Mouse (Mus musculus): ENCODE measurements around the gene Lemd1. TPM values are rescaled to one million over a fixed set of nuclear protein-coding genes. Genes with fewer than 3 reads are reported as not detected.

Gene Lemd1
- total and polyA plus RNA-seq, 3 experiments, result not detected

GRCm38 (mm10) chr1:132308674-132309073 is 117.4 kb downstream of the Lemd1 start:
- H3K4me3 ChIP-seq (replicated peaks in 1 of 3; ENCODE audit: low read depth in 2 of 3, low read length in 2 of 3, poor library complexity in 1 of 3), result no peak overlapping the region
- H3K4me1 ChIP-seq (ENCODE audit: control insufficient read depth in 1 of 2, insufficient read depth in 2 of 2), result peaks cover 0 to 23% of the 10 kb centered on the region in 2 experiments
- no peak overlapping the region for H3K4me2 ChIP-seq (ENCODE audit: insufficient read depth, low read depth, poor library complexity, severe bottlenecking)
- H3K36me3 ChIP-seq (replicated peaks in 1 of 2; ENCODE audit: control insufficient read depth in 1 of 2, insufficient read depth in 1 of 2, low read length in 1 of 2), result no peaks in the 10 kb centered on the region
- H3K9me3 ChIP-seq (replicated peaks; ENCODE audit: low read length), result no peaks in the 10 kb centered on the region
- H3K27ac ChIP-seq (ENCODE audit: insufficient read depth, low read depth), result no peak overlapping the region
- TF ChIP-seq CTCF (conservative IDR thresholded peaks at IDR 0.05 in 1 of 2, IDR thresholded peaks at IDR 0.05 in 1 of 2; ENCODE audit: low read depth in 2 of 2, low read length in 2 of 2) (no peak), HCFC1 (IDR thresholded peaks at IDR 0.05; ENCODE audit: low read depth, low read length) (no peak), MEF2A (IDR thresholded peaks at IDR 0.05; ENCODE audit: borderline replicate concordance, low read depth, low read length) (no peak), CHD2 (IDR thresholded peaks at IDR 0.05; ENCODE audit: low read length) (no peak), GABPA (IDR thresholded peaks at IDR 0.05; ENCODE audit: insufficient replicate concordance, low read depth, low read length) (no peak), PAX5 (IDR thresholded peaks at IDR 0.05; ENCODE audit: low read length) (no peak), IRF4 (IDR thresholded peaks at IDR 0.05; ENCODE audit: low read depth, low read length) (no peak), MAFK (IDR thresholded peaks at IDR 0.05; ENCODE audit: insufficient replicate concordance, low read length) (no peak), CHD1 (IDR thresholded peaks at IDR 0.05; ENCODE audit: low read depth, low read length) (no peak), ZC3H11A (IDR thresholded peaks at IDR 0.05; ENCODE audit: low read depth, low read length) (no peak), KAT2A (IDR thresholded peaks at IDR 0.05; ENCODE audit: insufficient replicate concordance, low read length) (no peak), POLR2AphosphoS2 (IDR thresholded peaks at IDR 0.05; ENCODE audit: low read depth, low read length) (no peak), BHLHE40 (IDR thresholded peaks at IDR 0.05; ENCODE audit: low read depth, low read length) (no peak), ZMIZ1 (IDR thresholded peaks at IDR 0.05; ENCODE audit: low read depth, low read length) (no peak), USF2 (conservative IDR thresholded peaks at IDR 0.05; ENCODE audit: low read depth, low read length) (no peak), JUN (IDR thresholded peaks at IDR 0.05; ENCODE audit: insufficient read depth, low read depth, low read length) (no peak), USF1 (IDR thresholded peaks at IDR 0.05; ENCODE audit: low read depth, low read length) (no peak), E2F4 (IDR thresholded peaks at IDR 0.05; ENCODE audit: insufficient replicate concordance, low read depth, low read length) (no peak), RCOR1 (conservative IDR thresholded peaks at IDR 0.05; ENCODE audit: low read depth, low read length) (no peak), EP300 (IDR thresholded peaks at IDR 0.05; ENCODE audit: low read length) (no peak)
- DNase-seq (ENCODE audit: extremely low read depth), result no peak
- H3K27me3 ChIP-seq (replicated peaks), result peaks cover 44% of the 10 kb centered on the region
- no peaks in the 10 kb centered on the region for H3K79me2 ChIP-seq (replicated peaks; ENCODE audit: control insufficient read depth, extremely low read depth, insufficient read depth, poor library complexity, severe bottlenecking)
- in situ Hi-C loops (cut with MboI; ENCODE audit: low pct_ligation_motif_present, low pct_unique_long_range_greater_than_20kb, low sequenced_read_pairs) (loop anchor here (10.0 kb wide), 1 partner anchor 54 kb away; no protein-coding TSS in a partner anchor), dilution Hi-C loops (cut with MboI; ENCODE audit: extremely low pct_ligation_motif_present, extremely low pct_unique_long_range_greater_than_20kb, low sequenced_read_pairs) (no loop called here)
- no peak overlapping the region for H3K9ac ChIP-seq (ENCODE audit: insufficient read depth, low read depth)

Other genes with a start within 250 kb of the Lemd1 start
- gene Slc45a3, start 228.5 kb upstream of the Lemd1 start, total RNA-seq (2012; rRNA removed), result 0.47 and 0.55 TPM in 2 replicates
- gene Slc45a3, start 228.5 kb upstream of the Lemd1 start, total RNA-seq (2014; rRNA removed), result 0.11 and 0.16 TPM in 2 replicates
- 0.15 and 0.20 TPM in 2 replicates for gene Slc45a3, start 228.5 kb upstream of the Lemd1 start, polyA plus RNA-seq (2012; ENCODE audit: insufficient read length, low read depth)
- gene Elk4, start 183.8 kb upstream of the Lemd1 start, total RNA-seq (2012; rRNA removed), result 18.9 and 21.0 TPM in 2 replicates
- gene Elk4, start 183.8 kb upstream of the Lemd1 start, total RNA-seq (2014; rRNA removed), result 12.8 and 16.8 TPM in 2 replicates
- gene Elk4, start 183.8 kb upstream of the Lemd1 start, polyA plus RNA-seq (2012; ENCODE audit: insufficient read length, low read depth), result 16.1 and 17.4 TPM in 2 replicates
- 5.2 and 5.6 TPM in 2 replicates for gene Mfsd4a, start 123.4 kb upstream of the Lemd1 start, total RNA-seq (2012; rRNA removed)
- 0.81 and 1.4 TPM in 2 replicates for gene Mfsd4a, start 123.4 kb upstream of the Lemd1 start, total RNA-seq (2014; rRNA removed)
- gene Mfsd4a, start 123.4 kb upstream of the Lemd1 start, polyA plus RNA-seq (2012; ENCODE audit: insufficient read length, low read depth), result 11.8 and 13.0 TPM in 2 replicates
- 1.0 and 2.5 TPM in 2 replicates for gene Cdk18, start 51.7 kb upstream of the Lemd1 start, total RNA-seq (2012; rRNA removed)
- 0.32 TPM in 1 of 2 replicates, not detected in the other for gene Cdk18, start 51.7 kb upstream of the Lemd1 start, total RNA-seq (2014; rRNA removed)
- 1.1 and 1.3 TPM in 2 replicates for gene Cdk18, start 51.7 kb upstream of the Lemd1 start, polyA plus RNA-seq (2012; ENCODE audit: insufficient read length, low read depth)
- not detected in 2 replicates for gene AC124108.1, start within 50 bp of the Lemd1 start, total RNA-seq (2012; rRNA removed)
- gene AC124108.1, start within 50 bp of the Lemd1 start, total RNA-seq (2014; rRNA removed), result not detected in 2 replicates
- not detected in 2 replicates for gene AC124108.1, start within 50 bp of the Lemd1 start, polyA plus RNA-seq (2012; ENCODE audit: insufficient read length, low read depth)
- not detected in 2 replicates for gene Gm10188, start 38.3 kb downstream of the Lemd1 start, total RNA-seq (2012; rRNA removed)
- not detected in 2 replicates for gene Gm10188, start 38.3 kb downstream of the Lemd1 start, total RNA-seq (2014; rRNA removed)
- not detected in 2 replicates for gene Gm10188, start 38.3 kb downstream of the Lemd1 start, polyA plus RNA-seq (2012; ENCODE audit: insufficient read length, low read depth)
- gene Klhdc8a, start 107.2 kb downstream of the Lemd1 start, total RNA-seq (2012; rRNA removed), result not detected in 2 replicates
- not detected in 2 replicates for gene Klhdc8a, start 107.2 kb downstream of the Lemd1 start, total RNA-seq (2014; rRNA removed)
- not detected in 2 replicates for gene Klhdc8a, start 107.2 kb downstream of the Lemd1 start, polyA plus RNA-seq (2012; ENCODE audit: insufficient read length, low read depth)
- gene Nuak2, start 124.7 kb downstream of the Lemd1 start, total RNA-seq (2012; rRNA removed), result 0.25 and 0.30 TPM in 2 replicates
- not detected in 2 replicates for gene Nuak2, start 124.7 kb downstream of the Lemd1 start, total RNA-seq (2014; rRNA removed)
- gene Nuak2, start 124.7 kb downstream of the Lemd1 start, polyA plus RNA-seq (2012; ENCODE audit: insufficient read length, low read depth), result not detected in 2 replicates
- gene Tmcc2, start 199.8 kb downstream of the Lemd1 start, total RNA-seq (2012; rRNA removed), result 0.21 and 0.34 TPM in 2 replicates
- gene Tmcc2, start 199.8 kb downstream of the Lemd1 start, total RNA-seq (2014; rRNA removed), result not detected in 2 replicates
- 0.14 and 0.37 TPM in 2 replicates for gene Tmcc2, start 199.8 kb downstream of the Lemd1 start, polyA plus RNA-seq (2012; ENCODE audit: insufficient read length, low read depth)
- gene Dstyk, start 226.1 kb downstream of the Lemd1 start, total RNA-seq (2012; rRNA removed), result 0.21 and 0.25 TPM in 2 replicates
- gene Dstyk, start 226.1 kb downstream of the Lemd1 start, total RNA-seq (2014; rRNA removed), result 0.12 and 0.19 TPM in 2 replicates
- 0.59 and 0.72 TPM in 2 replicates for gene Dstyk, start 226.1 kb downstream of the Lemd1 start, polyA plus RNA-seq (2012; ENCODE audit: insufficient read length, low read depth)